Mouse (Mus musculus): ENCODE measurements at regions not wholly inside any gene's neighbourhood (a gene's known extent, or its start where the extent isn't known, plus 50 kb on each side); places are given as distances from the start of the nearest gene placed in this dataset.

DNA sequence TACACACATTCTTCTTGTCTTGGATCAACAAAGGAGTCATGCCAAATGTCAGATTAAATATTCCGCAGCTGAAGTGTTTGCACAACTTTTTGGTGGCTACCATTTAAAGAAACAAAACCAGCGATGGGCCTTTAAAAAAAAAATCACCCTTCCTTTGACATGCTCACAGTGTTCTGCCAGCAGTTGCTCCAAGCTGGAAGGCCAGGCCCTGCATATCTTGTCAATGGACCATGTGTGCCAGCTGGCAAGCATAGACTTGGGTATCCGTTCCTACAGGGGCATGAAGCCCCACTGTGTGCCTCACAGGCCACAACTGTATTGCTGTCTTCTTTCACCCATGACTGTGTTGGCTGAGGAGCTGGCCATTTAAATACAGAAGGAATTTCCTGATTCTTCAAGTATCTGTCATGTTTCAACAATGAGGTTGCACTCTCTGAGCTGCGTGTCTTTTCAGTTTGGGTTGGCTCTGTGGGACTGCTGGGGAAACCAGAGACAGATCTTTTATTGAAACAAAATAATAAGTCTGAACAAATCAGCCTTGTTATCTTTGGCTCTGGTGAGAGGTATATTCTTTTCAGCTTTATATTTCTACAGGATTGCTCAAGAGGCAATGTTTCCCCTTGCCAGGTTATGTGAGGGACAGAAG is 460.9 kb upstream of the Cd180 start:
- TF ChIP-seq CTCF (IDR thresholded peaks at IDR 0.05; ENCODE audit: low read depth) (no peak), EP300 (IDR thresholded peaks at IDR 0.05; ENCODE audit: low read depth) (no peak)

Measured in liver, postnatal 0 days (tissue).